Mouse (Mus musculus): ENCODE results near the gene Nkpd1. TPM values are rescaled to one million over a fixed set of nuclear protein-coding genes. Genes with fewer than 3 reads are reported as not detected.
A peak's percentile ranks its signal among the peaks of the same experiment; 100 is the strongest.

Nkpd1 gene
- polyA plus RNA-seq, 1 experiment from 2014 or later = 1.7 TPM

DNA sequence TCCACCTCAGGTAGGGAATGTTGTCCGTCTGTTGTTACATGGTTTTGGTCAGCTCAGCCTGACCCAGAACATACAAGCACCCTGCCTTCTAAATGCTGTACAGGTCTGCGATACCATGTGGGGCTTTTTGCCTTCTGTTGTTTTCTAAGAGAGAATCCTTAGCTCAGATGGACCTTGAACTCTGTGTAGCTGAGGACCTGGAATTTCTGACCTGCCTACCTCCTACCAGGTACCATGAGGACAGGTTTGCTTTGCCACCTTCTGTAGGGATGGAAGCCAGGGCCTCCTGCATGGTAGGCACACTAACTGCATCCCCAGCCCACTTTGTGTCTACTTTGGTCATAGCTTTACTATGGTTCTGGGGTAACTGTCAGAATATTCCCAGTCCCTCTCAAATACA is 48.2 kb downstream of the Nkpd1 start:
- Histone ChIP-seq H3K9me3 (peaks cover 3% of the 10 kb centered on the region; the same call in 1 of the 2 replicates), H3K9ac (no peak overlapping the region), H3K36me3 (peaks cover 55% of the 10 kb centered on the region), H3K4me1 (peaks cover 15% of the 10 kb centered on the region), H3K4me2 (no peak overlapping the region), H3K27me3 (no peaks in the 10 kb centered on the region), H3K27ac (no peak overlapping the region), H3K4me3 (no peak overlapping the region)
- no peak for ATAC-seq (ENCODE audit: insufficient number of reproducible peaks, low FRiP score, low TSS enrichment, low read depth)
- 87% methylated on average over 2 of the region's 2 CpGs for WGBS

DNA sequence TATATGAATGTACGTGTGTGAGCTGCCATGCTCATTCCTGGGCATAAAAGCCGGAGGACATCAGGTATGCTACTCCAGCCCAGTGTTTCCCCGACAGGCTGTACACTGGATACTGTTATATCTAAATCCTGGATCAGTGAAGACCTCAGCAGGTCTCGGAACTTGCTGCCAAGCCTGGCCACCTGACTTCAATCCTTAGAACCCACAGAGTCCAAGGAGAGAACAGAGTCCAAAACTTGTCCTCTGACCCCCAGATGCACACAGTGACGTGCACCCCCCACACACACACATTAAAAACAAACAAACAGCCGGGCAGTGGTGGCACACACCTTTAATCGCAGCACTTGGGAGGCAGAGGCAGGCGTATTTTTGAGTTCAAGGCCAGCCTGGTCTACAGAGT is 49.8 kb downstream of the Nkpd1 start:
- no peak overlapping the region for H3K4me3 ChIP-seq
- no peak overlapping the region for H3K9ac ChIP-seq
- no peak for ATAC-seq (ENCODE audit: insufficient number of reproducible peaks, low FRiP score, low TSS enrichment, low read depth)
- no peak overlapping the region for H3K4me2 ChIP-seq
- H3K27me3 ChIP-seq = no peaks in the 10 kb centered on the region
- 92% methylated on average over 8 of the region's 8 CpGs for WGBS
- peaks cover 59% of the 10 kb centered on the region for H3K36me3 ChIP-seq
- peaks cover 3% of the 10 kb centered on the region; the same call in 1 of the 2 replicates for H3K9me3 ChIP-seq
- no peak overlapping the region for H3K27ac ChIP-seq
- H3K4me1 ChIP-seq = peaks cover 18% of the 10 kb centered on the region

DNA sequence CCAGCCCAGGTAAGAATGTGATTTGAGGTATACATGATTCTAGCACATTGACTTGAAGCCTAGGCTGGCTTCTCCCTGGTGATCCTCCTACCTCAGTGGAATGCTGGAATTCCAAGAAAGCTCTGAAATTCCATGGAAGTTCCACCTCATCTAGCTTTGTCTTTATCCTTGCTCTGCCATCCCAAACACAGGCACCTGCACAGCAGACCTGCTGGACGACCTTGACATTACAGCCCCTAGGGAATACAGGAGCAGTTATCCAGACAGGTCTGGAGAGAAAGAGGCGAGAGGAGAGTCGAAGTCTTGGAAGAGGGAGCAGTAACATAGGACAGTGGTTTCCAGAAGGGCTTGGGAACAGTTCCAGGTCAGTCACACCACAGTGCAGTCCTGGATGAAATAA is 52.0 kb downstream of the Nkpd1 start:
- Histone ChIP-seq H3K9ac (no peak overlapping the region), H3K36me3 (peaks cover 50% of the 10 kb centered on the region), H3K9me3 (no peaks in the 10 kb centered on the region), H3K27me3 (no peaks in the 10 kb centered on the region), H3K4me3 (no peak overlapping the region), H3K27ac (no peak overlapping the region), H3K4me1 (peaks cover 17% of the 10 kb centered on the region), H3K4me2 (no peak overlapping the region)
- 81% methylated on average over 3 of the region's 3 CpGs for WGBS
- no peak for ATAC-seq (ENCODE audit: insufficient number of reproducible peaks, low FRiP score, low TSS enrichment, low read depth)

DNA sequence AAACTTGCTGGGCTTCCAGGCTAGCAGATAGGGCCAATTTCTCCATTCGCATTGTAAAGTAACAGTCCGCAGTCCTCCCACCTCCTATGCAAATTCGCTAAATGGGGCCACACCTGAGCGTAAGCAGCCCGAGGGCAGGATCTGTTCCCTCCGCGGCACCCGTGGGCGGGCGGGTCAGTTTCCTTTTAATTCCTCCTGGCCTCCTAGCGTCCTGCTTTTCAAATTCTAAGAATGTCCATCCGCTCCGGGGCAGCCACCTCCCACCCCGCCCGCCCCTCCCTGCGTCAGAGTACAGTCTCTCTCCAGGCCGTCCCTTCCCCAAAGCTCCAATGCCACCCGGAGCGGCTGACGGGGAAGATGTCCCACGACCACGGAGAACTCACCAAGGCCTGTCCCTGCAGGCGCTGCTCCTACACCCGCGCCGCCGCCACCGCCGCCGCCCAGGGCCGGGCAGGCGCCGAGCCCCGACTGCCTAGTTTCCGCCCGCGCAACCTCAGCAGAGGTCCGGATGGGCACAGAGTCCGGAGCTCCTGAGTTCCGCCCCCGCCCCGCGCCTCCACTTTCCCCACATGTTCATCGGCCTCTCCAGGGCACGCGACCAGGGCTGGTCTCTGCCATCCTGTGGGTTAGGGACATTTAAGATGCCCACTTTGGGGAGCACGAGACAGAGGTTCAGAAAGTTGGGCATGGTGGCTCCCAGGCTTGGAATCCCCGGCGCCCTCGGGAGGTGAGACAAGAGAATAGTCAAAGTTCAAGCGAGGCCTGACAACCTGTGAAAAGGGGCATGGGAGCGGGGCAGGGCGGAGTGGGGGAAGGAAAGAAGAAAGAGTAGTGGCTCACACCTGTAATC is 55.5 kb downstream of the Nkpd1 start:
- Histone ChIP-seq H3K9me3 (no peaks in the 10 kb centered on the region), H3K4me3 (peak overlapping the region; percentile 66), H3K27me3 (peaks cover 26% of the 10 kb centered on the region), H3K36me3 (peaks cover 24% of the 10 kb centered on the region), H3K27ac (peak overlapping the region; percentile 83), H3K4me2 (peak overlapping the region; percentile 82), H3K9ac (peak overlapping the region; percentile 66), H3K4me1 (peaks cover 31% of the 10 kb centered on the region)
- under 1% methylated on average over 53 of the region's 53 CpGs for WGBS
- ATAC-seq (ENCODE audit: insufficient number of reproducible peaks, low FRiP score, low TSS enrichment, low read depth) = peak; percentile 81

DNA sequence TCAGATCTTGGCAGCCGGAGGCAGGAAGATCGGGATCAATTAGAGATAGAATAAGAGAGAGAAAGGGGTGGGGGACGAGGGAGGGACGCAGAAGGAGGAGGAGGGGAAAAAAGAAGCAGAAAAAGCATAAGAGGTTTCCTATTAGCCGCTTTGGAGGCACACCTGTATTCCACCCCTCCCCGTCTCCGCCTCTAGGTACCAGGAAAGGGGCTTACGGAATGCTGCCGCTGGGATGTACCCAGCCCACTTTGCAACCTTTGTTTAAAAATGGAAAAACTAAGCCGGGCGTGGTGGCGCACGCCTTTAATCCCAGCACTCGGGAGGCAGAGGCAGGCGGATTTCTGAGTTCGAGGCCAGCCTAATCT is 56.1 kb downstream of the Nkpd1 start:
- WGBS = 23% methylated on average over 16 of the region's 16 CpGs
- H3K36me3 ChIP-seq = peaks cover 18% of the 10 kb centered on the region
- peak overlapping the region; percentile 82 for H3K4me2 ChIP-seq
- H3K9ac ChIP-seq = peak overlapping the region; percentile 66; the same call in 1 of the 2 replicates
- no peaks in the 10 kb centered on the region for H3K9me3 ChIP-seq
- no peak for ATAC-seq (ENCODE audit: insufficient number of reproducible peaks, low FRiP score, low TSS enrichment, low read depth)
- H3K4me1 ChIP-seq = peaks cover 33% of the 10 kb centered on the region
- peak overlapping the region; percentile 66 for H3K4me3 ChIP-seq
- H3K27me3 ChIP-seq = peaks cover 33% of the 10 kb centered on the region
- H3K27ac ChIP-seq = peak overlapping the region; percentile 83

Other genes with a start within 250 kb of the Nkpd1 start
- gene Vasp, start 246.0 kb upstream of the Nkpd1 start, polyA plus RNA-seq (2015; fragmentation: Nextera tagmentation; extraction: Ambion mirVana) = 73.8 and 84.0 TPM in 2 replicates
- gene Ppm1n, start 237.8 kb upstream of the Nkpd1 start, polyA plus RNA-seq (2015; fragmentation: Nextera tagmentation; extraction: Ambion mirVana) = 0.16 and 0.19 TPM in 2 replicates
- 21.4 and 48.2 TPM in 2 replicates for gene Rtn2, start 235.2 kb upstream of the Nkpd1 start, polyA plus RNA-seq (2015; fragmentation: Nextera tagmentation; extraction: Ambion mirVana)
- gene Fosb, start 207.8 kb upstream of the Nkpd1 start, polyA plus RNA-seq (2015; fragmentation: Nextera tagmentation; extraction: Ambion mirVana) = 0.29 and 0.41 TPM in 2 replicates
- gene Ercc1, start 173.1 kb upstream of the Nkpd1 start, polyA plus RNA-seq (2015; fragmentation: Nextera tagmentation; extraction: Ambion mirVana) = 75.7 and 75.9 TPM in 2 replicates
- gene Cd3eap, start 158.4 kb upstream of the Nkpd1 start, polyA plus RNA-seq (2015; fragmentation: Nextera tagmentation; extraction: Ambion mirVana) = 32.9 and 34.2 TPM in 2 replicates
- gene Ppp1r13l, start 158.1 kb upstream of the Nkpd1 start, polyA plus RNA-seq (2015; fragmentation: Nextera tagmentation; extraction: Ambion mirVana) = 20.0 and 24.8 TPM in 2 replicates
- 14.0 and 14.9 TPM in 2 replicates for gene Ercc2, start 135.8 kb upstream of the Nkpd1 start, polyA plus RNA-seq (2015; fragmentation: Nextera tagmentation; extraction: Ambion mirVana)
- gene Klc3, start 113.7 kb upstream of the Nkpd1 start, polyA plus RNA-seq (2015; fragmentation: Nextera tagmentation; extraction: Ambion mirVana) = 37.5 and 37.6 TPM in 2 replicates
- gene Ckm, start 113.1 kb upstream of the Nkpd1 start, polyA plus RNA-seq (2015; fragmentation: Nextera tagmentation; extraction: Ambion mirVana) = 139 and 815 TPM in 2 replicates
- gene Mark4, start 59.0 kb upstream of the Nkpd1 start, polyA plus RNA-seq (2015; fragmentation: Nextera tagmentation; extraction: Ambion mirVana) = 8.2 and 9.3 TPM in 2 replicates
- gene Exoc3l2, start 54.5 kb upstream of the Nkpd1 start, polyA plus RNA-seq (2015; fragmentation: Nextera tagmentation; extraction: Ambion mirVana) = 1.4 and 1.6 TPM in 2 replicates
- 1.8 and 2.0 TPM in 2 replicates for gene Bloc1s3, start 9.5 kb upstream of the Nkpd1 start, polyA plus RNA-seq (2015; fragmentation: Nextera tagmentation; extraction: Ambion mirVana)
- 94.7 and 97.9 TPM in 2 replicates for gene Trappc6a, start 9.4 kb upstream of the Nkpd1 start, polyA plus RNA-seq (2015; fragmentation: Nextera tagmentation; extraction: Ambion mirVana)
- 25.1 and 26.3 TPM in 2 replicates for gene Ppp1r37, start 45.2 kb downstream of the Nkpd1 start, polyA plus RNA-seq (2015; fragmentation: Nextera tagmentation; extraction: Ambion mirVana)
- 1.00 and 1.1 TPM in 2 replicates for gene Zfp296, start 59.4 kb downstream of the Nkpd1 start, polyA plus RNA-seq (2015; fragmentation: Nextera tagmentation; extraction: Ambion mirVana)
- gene Gemin7, start 59.8 kb downstream of the Nkpd1 start, polyA plus RNA-seq (2015; fragmentation: Nextera tagmentation; extraction: Ambion mirVana) = 144 and 149 TPM in 2 replicates
- 49.6 and 49.8 TPM in 2 replicates for gene Clasrp, start 86.6 kb downstream of the Nkpd1 start, polyA plus RNA-seq (2015; fragmentation: Nextera tagmentation; extraction: Ambion mirVana)
- gene Relb, start 111.6 kb downstream of the Nkpd1 start, polyA plus RNA-seq (2015; fragmentation: Nextera tagmentation; extraction: Ambion mirVana) = 11.8 and 14.1 TPM in 2 replicates
- gene Clptm1, start 147.2 kb downstream of the Nkpd1 start, polyA plus RNA-seq (2015; fragmentation: Nextera tagmentation; extraction: Ambion mirVana) = 73.4 and 73.8 TPM in 2 replicates
- gene Apoc2, start 160.1 kb downstream of the Nkpd1 start, polyA plus RNA-seq (2015; fragmentation: Nextera tagmentation; extraction: Ambion mirVana) = 1.8 and 2.7 TPM in 2 replicates
- gene Gm44805, start 163.6 kb downstream of the Nkpd1 start, polyA plus RNA-seq (2015; fragmentation: Nextera tagmentation; extraction: Ambion mirVana) = not detected in 2 replicates
- 0.41 TPM in 1 of 2 replicates, not detected in the other for gene Apoc4, start 163.6 kb downstream of the Nkpd1 start, polyA plus RNA-seq (2015; fragmentation: Nextera tagmentation; extraction: Ambion mirVana)
- gene Apoc1, start 174.8 kb downstream of the Nkpd1 start, polyA plus RNA-seq (2015; fragmentation: Nextera tagmentation; extraction: Ambion mirVana) = 46.2 and 57.9 TPM in 2 replicates
- 409 and 468 TPM in 2 replicates for gene Apoe, start 181.3 kb downstream of the Nkpd1 start, polyA plus RNA-seq (2015; fragmentation: Nextera tagmentation; extraction: Ambion mirVana)
- 129 and 139 TPM in 2 replicates for gene Tomm40, start 197.6 kb downstream of the Nkpd1 start, polyA plus RNA-seq (2015; fragmentation: Nextera tagmentation; extraction: Ambion mirVana)
- gene Nectin2, start 232.6 kb downstream of the Nkpd1 start, polyA plus RNA-seq (2015; fragmentation: Nextera tagmentation; extraction: Ambion mirVana) = 84.5 and 85.1 TPM in 2 replicates